14 mouse cellular contexts compared by ENCODE assay signal in genomic region chr14:12876417-12877336, GRCm38 (mm10). TPM values are rescaled to one million over a fixed set of nuclear protein-coding genes. Genes with fewer than 3 reads are reported as not detected.
DNase-seq lines count a peak whose midpoint lies in the region; ATAC-seq lines count a peak whose summit lies in the region.
"Had no signal": no experiment of that assay in that cellular context is flagged by ENCODE, and none has a peak within 500 bp of the region (broad histone marks: within the 10 kb centered on the region; RNA-seq: fewer than 3 reads in every experiment).

No protein-coding gene starts in this region.

- no peak overlapping the region for H3K4me3 ChIP-seq in hindbrain, embryonic 12.5 days
- no peak overlapping the region for H3K4me3 ChIP-seq in neural tube, embryonic 12.5 days
- no peak overlapping the region for H3K4me3 ChIP-seq in liver, embryonic 12.5 days
- H3K4me3 ChIP-seq: embryonic facial prominence, embryonic 13.5 days; heart, embryonic 15.5 days had no signal

- no peaks in the 10 kb centered on the region for H3K9me3 ChIP-seq in hindbrain, embryonic 12.5 days (replicated peaks)
- H3K9me3 ChIP-seq in neural tube, embryonic 12.5 days: no peaks in the 10 kb centered on the region
- H3K9me3 ChIP-seq in liver, embryonic 12.5 days (replicated peaks): no peaks in the 10 kb centered on the region
- H3K9me3 ChIP-seq: embryonic facial prominence, embryonic 13.5 days; heart, embryonic 15.5 days had no signal

- H3K27ac ChIP-seq in hindbrain, embryonic 12.5 days: peak overlapping the region; percentile 49; the same call in 1 of the 2 replicates
- H3K27ac ChIP-seq in neural tube, embryonic 12.5 days: peak overlapping the region; percentile 26; the same call in 1 of the 2 replicates
- H3K27ac ChIP-seq in liver, embryonic 12.5 days: no peak overlapping the region
- H3K27ac ChIP-seq: embryonic facial prominence, embryonic 13.5 days; heart, embryonic 15.5 days had no signal

- H3K36me3 ChIP-seq in hindbrain, embryonic 12.5 days: no peaks in the 10 kb centered on the region
- no peaks in the 10 kb centered on the region for H3K36me3 ChIP-seq in neural tube, embryonic 12.5 days
- H3K36me3 ChIP-seq in liver, embryonic 12.5 days: no peaks in the 10 kb centered on the region
- H3K36me3 ChIP-seq: embryonic facial prominence, embryonic 13.5 days; heart, embryonic 15.5 days had no signal

- no peak overlapping the region for H3K4me2 ChIP-seq in hindbrain, embryonic 12.5 days (replicated peaks)
- peak overlapping the region; percentile 24; the same call in 1 of the 2 replicates for H3K4me2 ChIP-seq in neural tube, embryonic 12.5 days (replicated peaks)
- no peak overlapping the region for H3K4me2 ChIP-seq in liver, embryonic 12.5 days
- H3K4me2 ChIP-seq: embryonic facial prominence, embryonic 13.5 days; heart, embryonic 15.5 days had no signal

- 60% methylated on average over 10 of the region's 10 CpGs for WGBS in hindbrain, embryonic 12.5 days
- WGBS in neural tube, embryonic 12.5 days: 38% methylated on average over 10 of the region's 10 CpGs
- 58% methylated on average over 10 of the region's 10 CpGs for WGBS in liver, embryonic 12.5 days (ENCODE audit: insufficient replicate concordance)

- peaks cover 4% of the 10 kb centered on the region; the same call in 1 of the 2 replicates for H3K4me1 ChIP-seq in hindbrain, embryonic 12.5 days
- no peaks in the 10 kb centered on the region for H3K4me1 ChIP-seq in neural tube, embryonic 12.5 days
- H3K4me1 ChIP-seq in liver, embryonic 12.5 days: no peaks in the 10 kb centered on the region
- H3K4me1 ChIP-seq: embryonic facial prominence, embryonic 13.5 days; heart, embryonic 15.5 days had no signal

- ATAC-seq in hindbrain, embryonic 12.5 days (ENCODE audit: low FRiP score): peak; percentile 83
- ATAC-seq in neural tube, embryonic 12.5 days (ENCODE audit: low FRiP score, low read depth): peak; percentile 89
- ATAC-seq in inflammation-experienced regulatory T-cells, adult 6 months: no peak
- no peak for ATAC-seq in liver, embryonic 12.5 days

- no peak overlapping the region for H3K9ac ChIP-seq in hindbrain, embryonic 12.5 days
- no peak overlapping the region for H3K9ac ChIP-seq in neural tube, embryonic 12.5 days
- H3K9ac ChIP-seq in liver, embryonic 12.5 days: no peak overlapping the region
- H3K9ac ChIP-seq: embryonic facial prominence, embryonic 13.5 days; heart, embryonic 15.5 days had no signal

- no peaks in the 10 kb centered on the region for H3K27me3 ChIP-seq in hindbrain, embryonic 12.5 days
- no peaks in the 10 kb centered on the region for H3K27me3 ChIP-seq in neural tube, embryonic 12.5 days (replicated peaks)
- no peaks in the 10 kb centered on the region for H3K27me3 ChIP-seq in liver, embryonic 12.5 days (replicated peaks)
- H3K27me3 ChIP-seq: embryonic facial prominence, embryonic 13.5 days; heart, embryonic 15.5 days had no signal

- peak; percentile 3 for DNase-seq in embryo, embryonic 11 days
- DNase-seq in embryo, embryonic 9.5 days (ENCODE audit: extremely low spot score): no peak
- peak; percentile 19 for DNase-seq in R1 (ENCODE audit: low read depth, low spot score)
- no peak for DNase-seq in lung, postnatal 10 days
- DNase-seq: gastrocnemius, postnatal 10 days; kidney, adult 2 months; thymus, postnatal 25 days had no signal

RNA-seq across cellular contexts. Expression of gene Cadps, which starts 53.8 kb away (rescaled TPM):
- polyA plus RNA-seq in hindbrain, embryonic 12.5 days (2016; fragmentation: Nextera tagmentation; extraction: Ambion mirVana): 21.0 and 21.8 TPM in 2 replicates
- 28.7 and 30.1 TPM in 2 replicates for polyA plus RNA-seq in neural tube, embryonic 12.5 days (2016; fragmentation: Nextera tagmentation; extraction: Ambion mirVana)
- polyA plus RNA-seq in inflammation-experienced regulatory T-cells, adult 6 months (2017; shearing (Covaris generic)): under 1 TPM in 1 of 3 experiments, not detected in 2; 0.07 TPM
- polyA plus RNA-seq in liver, embryonic 12.5 days (2016; fragmentation: Nextera tagmentation; extraction: Ambion mirVana): 0.06 TPM in 1 of 2 replicates, not detected in the other
- polyA plus RNA-seq: liver, embryonic 16.5 days had no signal

Comparison
In these comparisons a context has a peak if more than half of its experiments do, and no peak if none do; other contexts are left out.
1. DNase-seq: peak in embryo, embryonic 11 days (single experiment) and R1 (single experiment); none in embryo, embryonic 9.5 days (single experiment) and lung, postnatal 10 days (single experiment).
2. ATAC-seq: peak in hindbrain, embryonic 12.5 days (single experiment) and neural tube, embryonic 12.5 days (single experiment); none in inflammation-experienced regulatory T-cells, adult 6 months (single experiment) and liver, embryonic 12.5 days (single experiment).
3. RNA of gene Cadps, which starts 53.8 kb away (polyA plus RNA-seq): 28.7 to 30.1 TPM in neural tube, embryonic 12.5 days and 21.0 to 21.8 TPM in hindbrain, embryonic 12.5 days; 0.06 TPM in liver, embryonic 12.5 days and 0.07 TPM in inflammation-experienced regulatory T-cells, adult 6 months; every median in the first group is over 10 times any median in the second.